Mouse (Mus musculus): ENCODE data around the gene Trpc4ap.
"Not testable (repeated sequence)": the region's sequence is repeated elsewhere in the genome, so short reads cannot be mapped to it uniquely, and the experiment has no call there.

Trpc4ap gene

DNA sequence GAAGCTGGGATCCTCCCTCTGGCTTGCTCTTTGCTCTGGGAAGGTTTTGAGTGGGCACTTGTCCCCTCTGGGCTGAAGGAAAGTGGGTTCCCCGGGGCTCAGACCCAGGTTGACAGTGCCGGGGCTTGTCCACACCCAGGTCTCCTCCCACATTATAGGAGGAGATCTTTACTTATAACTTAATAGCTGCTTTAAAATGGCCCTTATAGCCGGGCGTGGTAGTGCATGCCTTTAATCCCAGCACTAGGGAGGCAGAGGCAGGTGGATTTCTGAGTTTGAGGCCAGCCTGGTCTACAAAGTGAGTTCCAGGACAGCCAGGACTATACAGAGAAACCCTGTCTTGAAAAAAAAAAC is 87.0 kb downstream of the Trpc4ap start:
- DNase-seq, result not testable (repeated sequence)

DNA sequence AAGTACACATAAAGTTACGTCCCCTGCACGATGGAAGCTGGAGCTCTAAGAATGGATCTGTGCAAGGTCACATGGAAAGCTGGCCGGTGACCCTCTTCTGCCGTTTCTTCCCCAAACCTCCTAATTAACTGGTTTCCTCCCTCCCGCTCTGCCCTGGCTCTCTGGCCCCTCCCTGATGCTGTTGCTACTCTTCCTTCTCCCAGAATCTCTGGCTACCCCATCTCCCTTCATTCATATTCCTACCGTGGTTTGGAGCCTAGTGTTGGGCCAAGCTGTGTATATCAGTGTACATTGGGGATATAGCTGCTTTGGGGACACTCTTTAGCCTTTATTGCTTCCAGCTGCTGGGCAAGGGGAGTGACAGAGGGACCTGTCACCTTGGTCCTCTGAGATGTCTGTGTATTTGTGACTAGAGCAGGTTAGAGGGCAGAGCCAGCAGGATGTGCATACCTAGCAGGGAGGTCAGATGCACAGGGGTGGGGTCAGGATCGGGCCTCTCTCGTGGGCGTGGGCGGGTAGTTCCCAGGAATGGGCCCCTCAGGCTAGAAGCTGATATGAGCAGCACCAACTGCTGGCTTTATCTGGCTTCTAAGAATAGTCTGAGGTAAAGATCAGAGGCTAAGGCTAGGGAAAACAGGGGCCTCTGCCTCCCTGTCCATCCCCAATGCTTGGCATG is 87.5 kb downstream of the Trpc4ap start:
- peak; percentile 4 for DNase-seq

DNA sequence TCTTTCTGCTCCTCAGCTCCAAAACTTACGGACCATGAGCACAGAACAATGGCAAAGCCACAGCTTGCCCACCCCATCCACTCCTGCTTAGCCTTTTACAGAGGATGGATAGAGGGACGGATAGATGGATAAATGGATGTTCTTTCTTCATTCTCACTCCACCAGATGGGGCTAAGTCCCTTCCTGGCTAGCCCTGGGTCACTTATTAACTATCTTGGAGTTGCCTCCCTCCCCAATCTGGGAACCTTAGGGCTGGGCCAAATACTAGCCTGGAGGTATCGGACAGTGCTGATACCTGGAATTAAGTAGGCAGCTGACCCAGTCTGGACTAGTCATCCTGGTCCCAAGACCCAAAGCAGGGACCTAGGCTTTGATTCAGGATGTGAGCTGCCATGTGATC is 88.5 kb downstream of the Trpc4ap start:
- DNase-seq, result peak; percentile 18

DNA sequence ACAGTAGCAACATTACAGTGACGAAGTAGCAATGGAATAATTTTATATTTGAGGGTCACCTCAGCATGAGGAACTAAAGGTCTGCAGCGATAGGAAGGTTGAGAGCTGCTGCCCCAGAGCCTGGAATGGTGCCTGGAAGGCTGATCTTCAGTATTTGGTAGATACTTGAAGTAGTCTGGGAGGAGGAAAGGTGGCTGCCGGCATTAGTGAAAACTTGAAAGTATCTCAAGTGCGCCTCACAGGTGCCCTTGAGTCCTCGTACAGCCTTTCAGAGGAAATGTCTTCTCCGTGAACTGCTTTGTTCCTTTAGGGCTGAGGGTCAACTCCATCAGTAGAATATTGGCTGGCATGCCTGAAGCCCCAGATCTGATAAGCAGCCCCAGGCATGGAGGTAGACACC is 96.7 kb downstream of the Trpc4ap start:
- DNase-seq, result no peak

DNA sequence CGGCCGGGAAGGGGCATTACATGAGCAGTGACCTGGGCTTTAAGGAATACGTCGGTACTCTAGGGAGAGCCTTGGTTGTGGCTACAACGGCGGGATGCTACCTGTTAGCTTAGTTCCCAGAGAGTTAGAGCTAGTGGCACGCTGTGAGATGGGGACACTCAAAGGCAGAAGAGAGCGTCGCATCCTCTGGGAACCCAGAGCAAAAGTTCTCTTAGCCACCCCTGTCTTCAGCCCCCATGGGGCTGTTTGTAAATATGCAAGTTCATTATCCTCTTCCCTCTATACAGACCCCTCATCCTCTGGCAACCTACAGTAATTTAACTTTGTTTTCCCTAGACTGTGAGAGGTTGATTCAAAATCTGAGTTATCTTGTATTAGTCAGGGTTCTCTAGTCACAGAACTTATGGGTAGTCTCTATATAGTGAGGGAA is 99.3 kb downstream of the Trpc4ap start:
- DNase-seq, result no peak

DNA sequence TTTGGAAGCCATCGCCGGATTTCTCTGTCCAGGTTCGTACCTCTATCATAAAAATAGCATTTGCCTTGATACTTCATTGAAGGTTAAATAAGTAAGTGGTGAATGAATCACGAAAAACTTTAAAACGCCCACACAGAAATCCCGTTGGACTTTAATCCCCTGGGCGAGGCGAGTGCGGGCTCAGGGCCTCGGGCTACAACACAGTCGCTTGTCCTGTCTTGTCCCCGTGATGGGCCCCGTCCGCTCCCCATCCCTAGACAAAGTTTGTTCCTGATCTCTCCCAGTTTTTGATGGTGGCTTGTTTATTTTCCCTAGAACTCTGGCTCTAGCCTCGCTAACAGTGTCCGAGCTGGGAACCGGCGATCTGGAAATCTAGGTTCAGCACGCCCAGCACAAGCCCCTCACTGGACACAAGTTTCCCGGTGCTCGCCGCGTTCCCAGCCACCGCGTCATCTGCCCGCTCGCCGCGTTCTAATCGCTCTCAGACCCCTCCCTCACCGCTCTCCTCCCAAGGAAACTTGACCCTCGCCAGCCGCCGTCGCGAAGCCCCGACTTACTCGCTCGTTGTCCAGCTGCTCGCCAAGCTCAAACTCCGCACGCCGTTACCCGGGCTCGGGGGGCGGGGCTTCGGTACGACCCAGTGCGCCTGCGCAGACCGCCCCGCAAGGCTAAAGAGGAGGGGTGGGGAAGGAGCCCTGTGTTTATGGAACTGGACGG is 99.9 kb downstream of the Trpc4ap start, which contains the start of gene Gss:
TSS of gene Gss (minus strand) at position 674 of the 717 bp plus-strand sequence.
- DNase-seq, result peak; percentile 100

DNA sequence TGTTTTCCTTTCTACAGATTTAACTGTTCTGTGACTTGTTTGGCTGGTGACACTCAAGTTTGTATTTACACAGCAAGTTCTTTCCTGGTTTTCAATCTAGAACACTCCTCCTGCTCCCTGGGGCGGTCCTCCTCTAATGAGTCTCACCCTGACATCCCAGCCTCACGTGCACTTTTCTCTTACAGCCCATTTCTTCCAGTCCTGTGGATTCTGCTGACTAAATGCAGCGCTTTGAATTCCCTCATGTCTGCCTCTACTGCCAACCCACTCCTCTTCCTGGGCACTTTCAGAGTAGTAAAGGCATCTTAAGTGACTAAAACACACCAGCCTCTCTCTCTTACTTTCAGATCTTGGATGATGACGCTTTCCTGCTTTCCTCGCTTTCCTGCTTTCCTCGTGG is 100.5 kb downstream of the Trpc4ap start:
- peak; percentile 42 for DNase-seq

DNA sequence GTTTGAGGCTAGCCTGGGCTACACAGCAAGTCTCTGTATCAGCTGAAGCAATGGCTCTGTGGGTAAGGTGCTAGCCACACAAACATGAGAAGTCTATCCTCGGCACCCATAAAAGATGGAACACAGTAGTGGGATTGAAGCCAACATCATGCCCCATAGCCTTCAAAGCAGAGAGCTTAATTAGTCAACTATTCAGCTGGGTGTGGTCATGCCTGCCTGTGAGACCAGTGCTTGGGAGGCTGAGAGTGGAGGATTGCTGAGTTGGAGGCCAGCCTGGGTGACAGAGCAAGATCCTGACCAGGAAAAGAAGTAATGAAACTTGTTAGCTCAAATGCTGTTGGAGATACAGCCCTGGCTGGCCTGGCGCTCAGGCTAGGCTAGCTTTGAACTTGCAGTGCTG is 101.3 kb downstream of the Trpc4ap start:
- peak; percentile 14 for DNase-seq

DNA sequence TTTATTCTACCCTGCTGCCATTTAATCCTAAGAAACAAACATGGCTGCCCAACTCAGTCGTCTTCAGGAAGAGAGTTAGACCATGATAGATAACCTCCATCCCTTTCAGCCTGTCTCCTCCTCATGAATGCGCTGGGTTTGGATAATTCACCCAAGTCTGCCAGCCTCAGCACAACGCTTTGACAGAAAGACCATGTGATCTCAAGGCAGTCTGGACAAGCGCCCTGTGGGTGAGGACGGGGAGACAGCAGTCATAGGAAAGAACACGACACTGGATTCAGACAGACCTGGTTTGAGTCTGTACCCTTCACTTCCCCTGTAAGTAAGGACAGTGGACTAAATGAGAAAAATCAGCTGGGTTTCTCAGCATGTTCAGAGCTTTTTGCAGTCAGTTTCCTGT is 102.7 kb downstream of the Trpc4ap start:
- DNase-seq, result peak; percentile 33

DNA sequence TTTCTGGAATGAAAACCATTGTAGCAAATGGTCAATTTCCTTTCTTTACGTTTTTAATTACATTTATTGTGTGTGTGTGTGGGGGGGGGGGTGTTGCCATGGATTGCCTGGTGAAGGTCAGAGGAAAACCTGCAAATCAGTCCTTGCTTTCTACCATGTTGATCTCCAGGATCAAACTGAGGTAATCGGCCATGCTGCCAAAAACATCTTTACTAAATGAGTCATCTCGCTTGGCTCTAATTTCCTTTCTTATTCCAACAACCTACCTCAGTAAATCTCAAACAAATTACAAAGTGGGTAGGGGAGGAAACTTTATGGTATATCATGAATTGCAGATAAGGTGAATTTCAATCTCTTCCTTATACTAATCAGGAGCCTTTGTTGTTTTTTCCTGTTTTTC is 104.0 kb downstream of the Trpc4ap start:
- DNase-seq, result no peak

DNA sequence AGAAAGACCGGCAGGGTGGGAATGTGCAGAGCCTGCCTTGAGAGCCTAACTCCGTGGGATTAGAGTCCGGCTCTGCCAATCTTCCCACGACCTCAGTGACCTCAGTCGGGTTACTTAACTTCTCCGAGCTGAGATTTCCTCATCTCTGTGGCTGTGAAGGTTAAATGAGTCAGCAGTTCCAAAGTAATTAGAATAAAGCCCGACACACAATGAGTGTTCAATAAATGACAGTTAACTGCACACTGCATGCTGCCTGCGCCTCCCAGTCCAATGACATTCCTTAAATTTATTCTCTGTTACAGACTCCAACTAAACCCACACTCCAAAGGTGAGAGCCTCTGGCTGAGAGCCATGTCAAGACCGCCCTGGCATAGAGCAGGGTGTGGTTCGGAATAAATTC is 106.7 kb downstream of the Trpc4ap start:
- peak; percentile 56 for DNase-seq

DNA sequence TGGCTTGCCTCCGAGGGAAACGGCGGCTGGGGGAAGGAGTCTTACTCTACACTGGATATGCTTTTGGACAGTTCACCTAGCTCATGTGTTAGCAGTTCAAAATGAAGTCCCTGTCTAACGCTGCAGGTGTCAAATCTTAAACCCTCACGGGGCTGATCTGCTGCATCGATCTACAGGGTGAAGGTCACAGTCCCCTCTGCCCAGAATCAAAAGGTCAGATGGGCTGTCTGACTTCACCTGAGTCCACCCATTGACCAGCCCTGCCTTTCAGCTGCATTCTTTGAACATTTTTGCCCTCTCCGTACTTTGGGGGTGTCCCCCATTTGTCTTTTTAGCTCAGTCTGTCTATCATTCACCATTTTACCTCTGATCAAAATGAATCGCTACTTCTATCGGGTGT is 107.1 kb downstream of the Trpc4ap start:
- no peak for DNase-seq
